Mouse (Mus musculus) midbrain, embryonic 14.5 days (tissue): ENCODE results near the gene Itpr3. TPM values are rescaled to one million over a fixed set of nuclear protein-coding genes. Genes with fewer than 3 reads are reported as not detected.

Source experiments
- ATAC-seq: fragments of 200-750 bp; cut with Nextera tagmentation; 2 replicates; pipeline ENCODE4 v1.8.0; 2017; ENCODE audit warnings: moderate number of reproducible peaks, moderate library complexity; ENCODE audit not compliant: low FRiP score, low TSS enrichment
- DNase-seq: peaks from one replicate; pipeline ENCODE4 v3.0.0-alpha.2; 2015
- H3K27ac ChIP-seq: fragments of 300-500 bp; sonication (generic); replicated peaks from 2 replicates; pipeline ENCODE4 v1.5.1; 2014; ENCODE audit warnings: mild to moderate bottlenecking, low read depth, low read length, moderate library complexity
- H3K27me3 ChIP-seq: fragments of 300-500 bp; sonication (generic); 2 replicates; pipeline ENCODE4 v1.6.1; 2014; ENCODE audit warnings: low read length, control low read depth, mixed read lengths; ENCODE audit not compliant: control insufficient read depth, insufficient read depth
- H3K36me3 ChIP-seq: fragments of 300-500 bp; sonication (generic); 2 replicates; pipeline ENCODE4 v1.6.1; 2014; ENCODE audit warnings: low read length, control low read depth; ENCODE audit not compliant: control insufficient read depth, insufficient read depth
- H3K4me1 ChIP-seq: fragments of 300-500 bp; sonication (generic); 2 replicates; pipeline ENCODE4 v1.6.1; 2014; ENCODE audit warnings: mild to moderate bottlenecking, antibody characterized with exemption, low read length, control low read depth; ENCODE audit not compliant: control insufficient read depth, insufficient read depth
- H3K4me2 ChIP-seq: fragments of 300-500 bp; sonication (generic); 2 replicates; pipeline ENCODE4 v1.6.1; 2014; ENCODE audit warnings: mild to moderate bottlenecking, low read length, moderate library complexity
- H3K4me3 ChIP-seq: fragments of 300-500 bp; sonication (generic); replicated peaks from 2 replicates; pipeline ENCODE4 v1.5.1; 2014; ENCODE audit warnings: low read depth, low read length
- H3K9ac ChIP-seq: fragments of 300-500 bp; sonication (generic); replicated peaks from 2 replicates; pipeline ENCODE4 v1.6.1; 2014; ENCODE audit warnings: mild to moderate bottlenecking, low read length, moderate library complexity
- H3K9me3 ChIP-seq: fragments of 300-500 bp; sonication (generic); 2 replicates; pipeline ENCODE4 v1.6.1; 2016; ENCODE audit warnings: low read length, control low read depth, mixed read lengths; ENCODE audit not compliant: control insufficient read depth
- WGBS: fragments of 180-500 bp; shearing (Covaris S2); extraction: QIAGEN DNeasy Blood & Tissue Kit; methylation state at CpG from one replicate; pipeline ENCODE4 v1.1.7; 2014; 5-methylcytosine and 5-hydroxymethylcytosine counted together
- polyA plus RNA-seq: library from polyadenylated mRNA; unstranded; fragments of >200 nt; fragmentation: Nextera tagmentation; extraction: Ambion mirVana; gene quantifications from 2 replicates; pipeline ENCODE4 v1.2.1, GENCODE M21; 2014

Itpr3 gene
- polyA plus RNA-seq, 1 experiment from 2014 or later: 0.82 TPM

GRCm38 (mm10) chr17:27030896-27031295, 26.2 kb upstream of the Itpr3 start:
- Histone ChIP-seq H3K9ac (no peak overlapping the region), H3K4me3 (no peak overlapping the region), H3K9me3 (no peaks in the 10 kb centered on the region), H3K4me1 (peaks cover 11% of the 10 kb centered on the region), H3K4me2 (no peak overlapping the region), H3K27me3 (no peaks in the 10 kb centered on the region), H3K36me3 (no peaks in the 10 kb centered on the region), H3K27ac (no peak overlapping the region)
- WGBS: 93% methylated on average over 4 of the region's 4 CpGs
- no peak for ATAC-seq
- DNase-seq: no peak

DNA sequence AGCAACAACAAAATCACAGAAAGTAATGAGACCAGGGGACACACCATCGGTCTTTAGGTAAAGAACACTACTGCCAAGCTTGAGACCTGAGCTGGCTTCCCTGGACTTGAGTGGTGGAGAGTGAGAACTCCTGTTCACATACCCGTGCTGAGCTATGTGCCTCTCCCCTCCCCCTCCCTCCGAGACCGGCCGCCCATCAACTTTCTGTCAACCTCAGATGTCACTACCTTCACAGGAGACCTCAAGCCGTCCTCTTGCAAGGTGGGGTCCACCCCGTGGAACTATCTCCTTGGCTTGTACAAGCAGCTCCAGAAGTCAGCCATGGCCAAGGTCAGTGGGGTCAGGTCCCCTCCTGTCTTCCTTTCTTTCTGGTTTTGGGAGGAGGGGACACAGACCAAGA, 24.8 kb upstream of the Itpr3 start:
- H3K27me3 ChIP-seq: no peaks in the 10 kb centered on the region
- H3K36me3 ChIP-seq: no peaks in the 10 kb centered on the region
- no peak overlapping the region for H3K9ac ChIP-seq
- DNase-seq (no peak), ATAC-seq (no peak)
- peaks cover 5% of the 10 kb centered on the region for H3K4me1 ChIP-seq
- H3K4me3 ChIP-seq: no peak overlapping the region
- no peak overlapping the region for H3K4me2 ChIP-seq
- WGBS: 58% methylated on average over 7 of the region's 7 CpGs
- no peaks in the 10 kb centered on the region for H3K9me3 ChIP-seq
- no peak overlapping the region for H3K27ac ChIP-seq

- Histone ChIP-seq H3K27me3 (no peaks in the 10 kb centered on the region), H3K4me1 (no peaks in the 10 kb centered on the region), H3K9ac (no peak overlapping the region), H3K4me2 (no peak overlapping the region), H3K4me3 (no peak overlapping the region), H3K36me3 (no peaks in the 10 kb centered on the region), H3K9me3 (no peaks in the 10 kb centered on the region), H3K27ac (no peak overlapping the region)
- ATAC-seq: peak; percentile 51; the same call in 1 of the 2 replicates
- peak; percentile 89 for DNase-seq
- 2% methylated on average over 14 of the region's 14 CpGs for WGBS
Observed at GRCm38 (mm10) chr17:27032869-27033268, 24.2 kb upstream of the Itpr3 start.

DNA sequence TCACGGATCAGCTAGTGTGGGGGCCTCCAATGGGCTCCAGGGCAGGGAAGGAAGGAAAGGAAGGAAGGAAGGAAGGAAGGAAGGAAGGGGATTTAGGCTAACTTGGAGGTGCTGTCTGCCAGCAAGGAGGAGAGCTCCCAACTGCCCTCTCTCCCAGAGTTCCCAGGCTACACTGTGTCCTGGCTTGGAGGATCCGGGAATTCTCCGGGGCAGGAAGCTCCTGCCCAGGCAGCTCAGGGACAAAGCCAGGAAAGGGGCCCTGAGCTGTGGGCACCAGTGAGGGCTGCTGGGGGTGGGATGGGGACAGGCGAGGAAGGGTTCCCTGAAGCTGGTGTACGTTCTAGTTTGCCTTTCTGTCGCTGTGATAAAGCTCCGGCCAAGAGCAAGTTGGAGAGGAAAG, 20.6 kb upstream of the Itpr3 start:
- 76% methylated on average over 7 of the region's 7 CpGs for WGBS
- DNase-seq: no peak
- Histone ChIP-seq H3K4me3 (no peak overlapping the region), H3K27me3 (no peaks in the 10 kb centered on the region), H3K9me3 (no peaks in the 10 kb centered on the region), H3K4me2 (no peak overlapping the region), H3K27ac (no peak overlapping the region), H3K9ac (no peak overlapping the region), H3K4me1 (peaks cover 12% of the 10 kb centered on the region), H3K36me3 (no peaks in the 10 kb centered on the region)
- no peak for ATAC-seq

GRCm38 (mm10) chr17:27038335-27039050, 18.6 kb upstream of the Itpr3 start:
- no peaks in the 10 kb centered on the region for H3K9me3 ChIP-seq
- no peak overlapping the region for H3K27ac ChIP-seq
- ATAC-seq (no peak), DNase-seq (no peak)
- H3K36me3 ChIP-seq: no peaks in the 10 kb centered on the region
- H3K4me3 ChIP-seq: no peak overlapping the region
- 47% methylated on average over 18 of the region's 18 CpGs for WGBS
- H3K4me2 ChIP-seq: no peak overlapping the region
- H3K9ac ChIP-seq: no peak overlapping the region
- peaks cover 12% of the 10 kb centered on the region for H3K4me1 ChIP-seq
- H3K27me3 ChIP-seq: no peaks in the 10 kb centered on the region

- Histone ChIP-seq H3K4me2 (no peak overlapping the region), H3K27ac (no peak overlapping the region), H3K36me3 (no peaks in the 10 kb centered on the region), H3K9me3 (no peaks in the 10 kb centered on the region), H3K27me3 (no peaks in the 10 kb centered on the region), H3K9ac (no peak overlapping the region), H3K4me1 (peaks cover 12% of the 10 kb centered on the region), H3K4me3 (no peak overlapping the region)
- 68% methylated on average over 10 of the region's 10 CpGs for WGBS
- no peak for DNase-seq
- ATAC-seq: no peak
Observed at GRCm38 (mm10) chr17:27039432-27040102, 17.5 kb upstream of the Itpr3 start.

DNA sequence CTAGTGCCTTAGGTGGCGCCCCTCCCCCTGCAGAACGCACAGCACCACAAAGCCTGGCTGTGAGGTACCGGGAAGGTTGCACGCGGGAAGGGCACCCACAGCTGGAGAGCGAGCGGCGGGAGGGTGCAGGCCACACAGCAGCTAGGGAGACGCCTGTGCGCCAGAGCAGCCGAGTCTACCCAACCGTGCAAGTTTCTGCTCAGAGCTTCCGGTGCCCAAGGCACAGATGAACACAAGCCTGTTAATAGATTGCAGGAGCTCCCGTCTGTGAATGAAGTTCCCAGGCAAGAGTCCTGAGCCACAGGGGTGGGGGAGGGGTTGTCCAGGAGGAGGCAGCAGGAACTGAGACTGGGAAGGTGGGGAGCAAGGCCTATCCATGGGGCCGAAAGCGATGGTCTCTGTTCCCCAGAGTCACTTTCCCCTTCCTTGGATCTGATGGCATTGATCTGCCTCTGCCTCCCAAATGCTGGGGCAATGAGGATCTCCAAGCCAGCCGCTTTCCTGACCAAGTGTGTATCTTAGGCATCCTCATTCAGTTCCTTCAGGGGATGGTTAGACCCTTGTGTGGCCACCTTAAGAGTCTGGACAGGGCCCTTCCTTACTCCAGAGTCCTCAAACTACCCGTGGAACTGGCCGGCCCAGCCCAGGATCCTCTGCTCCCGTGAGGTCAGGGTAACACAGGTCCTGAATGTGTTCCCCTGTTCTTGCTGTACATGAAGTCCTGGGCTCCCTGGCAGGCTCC, 16.6 kb upstream of the Itpr3 start:
- peak; percentile 58 for DNase-seq
- H3K36me3 ChIP-seq: no peaks in the 10 kb centered on the region
- no peaks in the 10 kb centered on the region for H3K9me3 ChIP-seq
- H3K27ac ChIP-seq: no peak overlapping the region; the same call in 1 of the 2 replicates
- WGBS: 12% methylated on average over 20 of the region's 20 CpGs
- no peaks in the 10 kb centered on the region for H3K27me3 ChIP-seq
- peaks cover 12% of the 10 kb centered on the region for H3K4me1 ChIP-seq
- peak overlapping the region; percentile 37 for H3K4me2 ChIP-seq
- no peak overlapping the region for H3K4me3 ChIP-seq
- no peak overlapping the region for H3K9ac ChIP-seq
- ATAC-seq: no peak

- Histone ChIP-seq H3K4me3 (no peak overlapping the region), H3K4me2 (no peak overlapping the region), H3K9ac (no peak overlapping the region), H3K27me3 (no peaks in the 10 kb centered on the region), H3K4me1 (peaks cover 12% of the 10 kb centered on the region), H3K27ac (no peak overlapping the region), H3K36me3 (no peaks in the 10 kb centered on the region), H3K9me3 (no peaks in the 10 kb centered on the region)
- ATAC-seq (no peak), DNase-seq (no peak)
- WGBS: 48% methylated on average over 11 of the region's 13 CpGs
Observed at GRCm38 (mm10) chr17:27041046-27041786, 15.9 kb upstream of the Itpr3 start.
